13 mouse cellular contexts compared by ENCODE assay signal in genomic region chrX:134133821-134134220, GRCm38 (mm10). TPM values are rescaled to one million over a fixed set of nuclear protein-coding genes. Genes with fewer than 3 reads are reported as not detected.
DNase-seq lines count a peak whose midpoint lies in the region; ATAC-seq and TF ChIP-seq lines count a peak whose summit lies in the region.
"Had no signal": no experiment of that assay in that cellular context is flagged by ENCODE, and none has a peak within 500 bp of the region (broad histone marks: within the 10 kb centered on the region; RNA-seq: fewer than 3 reads in every experiment).

No protein-coding gene starts in this region.

- H3K4me3 ChIP-seq in kidney, postnatal 0 days (replicated peaks; ENCODE audit: low read depth, low read length) = no peak overlapping the region
- H3K4me3 ChIP-seq in forebrain, embryonic 11.5 days (ENCODE audit: low read depth, low read length) = no peak overlapping the region
- H3K4me3 ChIP-seq: liver, embryonic 13.5 days had no signal

- no peak overlapping the region for H3K4me2 ChIP-seq in kidney, postnatal 0 days (ENCODE audit: low read length)
- H3K4me2 ChIP-seq in forebrain, embryonic 11.5 days (ENCODE audit: low read depth, low read length, severe bottlenecking) = no peak overlapping the region
- H3K4me2 ChIP-seq: liver, embryonic 13.5 days had no signal

- H3K36me3 ChIP-seq in kidney, postnatal 0 days (ENCODE audit: insufficient read depth, low read length) = no peaks in the 10 kb centered on the region
- no peaks in the 10 kb centered on the region for H3K36me3 ChIP-seq in forebrain, embryonic 11.5 days (ENCODE audit: control insufficient read depth, insufficient read depth, low read length)
- H3K36me3 ChIP-seq: liver, embryonic 13.5 days had no signal

- DNase-seq in kidney, postnatal 0 days (ENCODE audit: low spot score) = no peak
- DNase-seq in kidney, adult 18-20 months = no peak
- DNase-seq in CD4-positive helper T cell, adult 2 months (ENCODE audit: low read depth, low spot score) = peak; percentile 14
- peak; percentile 3 for DNase-seq in ES-CJ7 (ENCODE audit: low read depth, low spot score)
- peak; percentile 0 for DNase-seq in mesoderm, embryonic 11.5 days (ENCODE audit: low read depth, low spot score)
- no peak for DNase-seq in urinary bladder, postnatal 4 days (ENCODE audit: low spot score in 2 of 2)
- DNase-seq in forebrain, embryonic 11.5 days (ENCODE audit: low spot score) = no peak
- no peak for DNase-seq in T-cell, adult 2 months (ENCODE audit: low spot score)
- DNase-seq: cerebellum, postnatal 25 days; liver, embryonic 13.5 days; right cerebral cortex, postnatal 14 days had no signal

- H3K9ac ChIP-seq in kidney, postnatal 0 days (ENCODE audit: low read depth, low read length) = no peak overlapping the region
- no peak overlapping the region for H3K9ac ChIP-seq in forebrain, embryonic 11.5 days (ENCODE audit: low read length)
- H3K9ac ChIP-seq: liver, embryonic 13.5 days had no signal

- no peaks in the 10 kb centered on the region for H3K27me3 ChIP-seq in kidney, postnatal 0 days (ENCODE audit: insufficient read depth, low read length)
- H3K27me3 ChIP-seq in forebrain, embryonic 11.5 days (ENCODE audit: control insufficient read depth, insufficient read depth, low read length) = peaks cover 2% of the 10 kb centered on the region; the same call in 1 of the 2 replicates
- H3K27me3 ChIP-seq: liver, embryonic 13.5 days had no signal

- TF ChIP-seq CTCF in kidney, postnatal 0 days (IDR thresholded peaks at IDR 0.05; ENCODE audit: low read depth) = peak; percentile 11; the same call in 1 of the 2 replicates

- ATAC-seq in kidney, postnatal 0 days (replicated peaks; ENCODE audit: low FRiP score, low read depth) = no peak
- no peak for ATAC-seq in forebrain, embryonic 11.5 days (replicated peaks; ENCODE audit: low FRiP score)

- H3K27ac ChIP-seq in kidney, postnatal 0 days = no peak overlapping the region
- no peak overlapping the region for H3K27ac ChIP-seq in forebrain, embryonic 11.5 days (ENCODE audit: low read depth, low read length)
- H3K27ac ChIP-seq: liver, embryonic 13.5 days had no signal

- no peaks in the 10 kb centered on the region for H3K4me1 ChIP-seq in kidney, postnatal 0 days (replicated peaks; ENCODE audit: insufficient read depth, low read length)
- no peaks in the 10 kb centered on the region for H3K4me1 ChIP-seq in forebrain, embryonic 11.5 days (replicated peaks; ENCODE audit: control insufficient read depth, insufficient read depth, low read length)
- H3K4me1 ChIP-seq: liver, embryonic 13.5 days had no signal

- H3K9me3 ChIP-seq in kidney, postnatal 0 days (replicated peaks; ENCODE audit: low read length) = no peaks in the 10 kb centered on the region
- H3K9me3 ChIP-seq in forebrain, embryonic 11.5 days (ENCODE audit: control insufficient read depth, low read length) = no peaks in the 10 kb centered on the region
- H3K9me3 ChIP-seq: liver, embryonic 13.5 days had no signal

- 55% methylated on average over 3 of the region's 3 CpGs for WGBS in kidney, postnatal 0 days
- WGBS in forebrain, embryonic 11.5 days = 49% methylated on average over 3 of the region's 3 CpGs

RNA-seq across cellular contexts. Expression of gene Xkrx, which starts 28.1 kb away (rescaled TPM):
- 0.20 and 0.21 TPM in 2 replicates for polyA plus RNA-seq in kidney, postnatal 0 days (2015; fragmentation: Nextera tagmentation; extraction: Ambion mirVana)
- polyA plus RNA-seq in forebrain, embryonic 11.5 days (2014; fragmentation: Nextera tagmentation; extraction: Ambion mirVana) = not detected in 2 replicates

RNA-seq across cellular contexts. Expression of gene Arl13a, which starts 53.5 kb away (rescaled TPM):
- not detected in 2 replicates for polyA plus RNA-seq in kidney, postnatal 0 days (2015; fragmentation: Nextera tagmentation; extraction: Ambion mirVana)
- polyA plus RNA-seq in forebrain, embryonic 11.5 days (2014; fragmentation: Nextera tagmentation; extraction: Ambion mirVana) = not detected in 2 replicates
- polyA plus RNA-seq: intestine, embryonic 14.5 days; large intestine, adult 2 months; liver, embryonic 13.5 days had no signal

Comparison
In these comparisons a context has a peak if more than half of its experiments do, and no peak if none do; other contexts are left out.
1. DNase-seq: peak in CD4-positive helper T cell, adult 2 months (single experiment), ES-CJ7 (single experiment) and mesoderm, embryonic 11.5 days (single experiment); none in kidney, postnatal 0 days (single experiment), kidney, adult 18-20 months (single experiment), urinary bladder, postnatal 4 days (0 of 2), forebrain, embryonic 11.5 days (single experiment) and T-cell, adult 2 months (single experiment).